Mouse (Mus musculus): ENCODE data around the gene 2010111I01Rik. TPM values are rescaled to one million over a fixed set of nuclear protein-coding genes. Genes with fewer than 3 reads are reported as not detected.

Gene 2010111I01Rik
- polyA plus RNA-seq, 1 experiment from 2014 or later, result 101 TPM

- Histone ChIP-seq H3K27me3 (ENCODE audit: control insufficient read depth, insufficient read depth, low read length) (no peaks in the 10 kb centered on the region), H3K27ac (replicated peaks) (peak overlapping the region; percentile 30), H3K9ac (ENCODE audit: low read length) (no peak overlapping the region), H3K4me3 (ENCODE audit: low read depth, low read length) (no peak overlapping the region), H3K4me1 (replicated peaks; ENCODE audit: control insufficient read depth, insufficient read depth) (peaks cover 7% of the 10 kb centered on the region), H3K36me3 (ENCODE audit: control insufficient read depth, insufficient read depth, low read length) (no peaks in the 10 kb centered on the region), H3K9me3 (ENCODE audit: control insufficient read depth, low read length) (no peaks in the 10 kb centered on the region), H3K4me2 (replicated peaks; ENCODE audit: low read depth) (no peak overlapping the region)
- TF ChIP-seq CTCF (IDR thresholded peaks at IDR 0.05; ENCODE audit: low read depth) (no peak), EP300 (optimal IDR thresholded peaks at IDR 0.05) (no peak)
- peak; percentile 54 for DNase-seq (ENCODE audit: low spot score)
- 49% methylated on average over 10 of the region's 10 CpGs for WGBS
- peak; percentile 72 for ATAC-seq (ENCODE audit: low FRiP score, low TSS enrichment)
These were observed 360.5 kb downstream of the 2010111I01Rik start for GRCm38 (mm10) chr13:63324978-63325848.

- WGBS, result 59% methylated on average over 2 of the region's 2 CpGs
These were observed 361.3 kb downstream of the 2010111I01Rik start for GRCm38 (mm10) chr13:63326015-63326414.

GRCm38 (mm10) chr13:63330236-63330860, 365.7 kb downstream of the 2010111I01Rik start:
- Histone ChIP-seq H3K4me1 (replicated peaks; ENCODE audit: control insufficient read depth, insufficient read depth) (peaks cover 3% of the 10 kb centered on the region), H3K27me3 (ENCODE audit: control insufficient read depth, insufficient read depth, low read length) (no peaks in the 10 kb centered on the region), H3K9me3 (ENCODE audit: control insufficient read depth, low read length) (no peaks in the 10 kb centered on the region), H3K36me3 (ENCODE audit: control insufficient read depth, insufficient read depth, low read length) (no peaks in the 10 kb centered on the region), H3K9ac (ENCODE audit: low read length) (no peak overlapping the region; the same call in 1 of the 2 replicates), H3K4me2 (replicated peaks; ENCODE audit: low read depth) (no peak overlapping the region), H3K4me3 (ENCODE audit: low read depth, low read length) (no peak overlapping the region), H3K27ac (replicated peaks) (peak overlapping the region; percentile 65)
- 33% methylated on average over 9 of the region's 9 CpGs for WGBS
- no peak; the same call in 1 of the 2 replicates for ATAC-seq (ENCODE audit: low FRiP score, low TSS enrichment)
- DNase-seq (ENCODE audit: low spot score), result no peak
- TF ChIP-seq CTCF (IDR thresholded peaks at IDR 0.05; ENCODE audit: low read depth) (no peak), EP300 (optimal IDR thresholded peaks at IDR 0.05) (no peak)

More at GRCm38 (mm10) chr13:63326015-63326414, 361.3 kb downstream of the 2010111I01Rik start:
- Histone ChIP-seq H3K9me3 (ENCODE audit: control insufficient read depth, low read length) (no peaks in the 10 kb centered on the region), H3K4me3 (ENCODE audit: low read depth, low read length) (no peak overlapping the region), H3K4me1 (replicated peaks; ENCODE audit: control insufficient read depth, insufficient read depth) (peaks cover 7% of the 10 kb centered on the region), H3K36me3 (ENCODE audit: control insufficient read depth, insufficient read depth, low read length) (no peaks in the 10 kb centered on the region), H3K9ac (ENCODE audit: low read length) (no peak overlapping the region), H3K4me2 (replicated peaks; ENCODE audit: low read depth) (no peak overlapping the region), H3K27me3 (ENCODE audit: control insufficient read depth, insufficient read depth, low read length) (no peaks in the 10 kb centered on the region), H3K27ac (replicated peaks) (no peak overlapping the region)
- DNase-seq (ENCODE audit: low spot score) (no peak), ATAC-seq (ENCODE audit: low FRiP score, low TSS enrichment) (no peak)
- TF ChIP-seq EP300 (optimal IDR thresholded peaks at IDR 0.05) (no peak), CTCF (IDR thresholded peaks at IDR 0.05; ENCODE audit: low read depth) (no peak)

- H3K4me3 ChIP-seq (ENCODE audit: low read depth, low read length), result no peak overlapping the region
- H3K9ac ChIP-seq (ENCODE audit: low read length), result no peak overlapping the region
- no peak overlapping the region for H3K4me2 ChIP-seq (replicated peaks; ENCODE audit: low read depth)
- ATAC-seq (ENCODE audit: low FRiP score, low TSS enrichment) (no peak), DNase-seq (ENCODE audit: low spot score) (peak; percentile 73)
- no peaks in the 10 kb centered on the region for H3K36me3 ChIP-seq (ENCODE audit: control insufficient read depth, insufficient read depth, low read length)
- no peaks in the 10 kb centered on the region for H3K9me3 ChIP-seq (ENCODE audit: control insufficient read depth, low read length)
- WGBS, result 41% methylated on average over 4 of the region's 4 CpGs
- H3K27ac ChIP-seq (replicated peaks), result no peak overlapping the region
- H3K4me1 ChIP-seq (replicated peaks; ENCODE audit: control insufficient read depth, insufficient read depth), result peaks cover 3% of the 10 kb centered on the region
- peak; percentile 94 for TF ChIP-seq CTCF (IDR thresholded peaks at IDR 0.05; ENCODE audit: low read depth)
- no peak for TF ChIP-seq EP300 (optimal IDR thresholded peaks at IDR 0.05)
- no peaks in the 10 kb centered on the region for H3K27me3 ChIP-seq (ENCODE audit: control insufficient read depth, insufficient read depth, low read length)
These were observed 366.7 kb downstream of the 2010111I01Rik start for GRCm38 (mm10) chr13:63331379-63331778.

DNA sequence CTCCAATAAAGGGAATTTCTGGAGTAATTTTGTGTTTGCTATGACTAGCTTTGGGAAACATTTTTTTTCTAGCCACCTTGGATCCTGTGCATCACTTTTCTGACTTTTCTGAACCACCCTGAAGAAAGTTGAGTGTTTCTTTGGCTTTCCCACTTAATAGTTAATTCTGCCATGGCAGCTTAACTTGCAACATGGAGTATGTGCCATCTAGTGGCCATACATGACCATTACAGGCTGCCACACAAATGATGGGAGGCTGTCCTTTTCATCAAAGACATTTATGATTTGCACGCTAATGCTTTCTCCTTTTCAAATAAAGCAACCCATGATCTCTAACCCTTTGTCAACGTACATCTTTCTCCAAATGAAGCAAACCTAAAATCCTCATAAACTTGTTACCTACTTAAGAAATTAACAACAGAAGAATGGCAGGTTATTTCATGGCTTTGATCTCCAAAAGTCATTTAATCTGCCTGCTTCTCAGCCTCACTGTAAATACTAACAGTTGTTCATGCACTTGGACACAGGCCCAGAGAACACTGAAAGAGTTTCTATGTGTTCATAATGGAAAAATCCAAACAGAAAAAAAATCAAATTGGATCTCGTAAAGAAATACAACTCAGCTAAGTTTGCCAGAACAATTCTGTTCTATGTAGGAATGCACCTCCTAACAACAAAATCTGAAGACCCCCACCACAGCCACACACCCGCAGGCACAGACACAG, 368.0 kb downstream of the 2010111I01Rik start:
- Histone ChIP-seq H3K36me3 (ENCODE audit: control insufficient read depth, insufficient read depth, low read length) (no peaks in the 10 kb centered on the region), H3K4me1 (replicated peaks; ENCODE audit: control insufficient read depth, insufficient read depth) (peaks cover 3% of the 10 kb centered on the region), H3K9me3 (ENCODE audit: control insufficient read depth, low read length) (no peaks in the 10 kb centered on the region), H3K4me2 (replicated peaks; ENCODE audit: low read depth) (no peak overlapping the region), H3K9ac (ENCODE audit: low read length) (no peak overlapping the region), H3K4me3 (ENCODE audit: low read depth, low read length) (no peak overlapping the region), H3K27me3 (ENCODE audit: control insufficient read depth, insufficient read depth, low read length) (no peaks in the 10 kb centered on the region), H3K27ac (replicated peaks) (no peak overlapping the region)
- no peak for TF ChIP-seq EP300 (optimal IDR thresholded peaks at IDR 0.05)
- TF ChIP-seq CTCF (IDR thresholded peaks at IDR 0.05; ENCODE audit: low read depth), result peak; percentile 98
- ATAC-seq (ENCODE audit: low FRiP score, low TSS enrichment), result no peak
- DNase-seq (ENCODE audit: low spot score), result peak; percentile 60
- WGBS, result 31% methylated on average over 4 of the region's 4 CpGs

All from stomach, postnatal 0 days (tissue).